Comparison of ENCODE assay signal across 7 mouse cellular contexts in the genomic region with DNA sequence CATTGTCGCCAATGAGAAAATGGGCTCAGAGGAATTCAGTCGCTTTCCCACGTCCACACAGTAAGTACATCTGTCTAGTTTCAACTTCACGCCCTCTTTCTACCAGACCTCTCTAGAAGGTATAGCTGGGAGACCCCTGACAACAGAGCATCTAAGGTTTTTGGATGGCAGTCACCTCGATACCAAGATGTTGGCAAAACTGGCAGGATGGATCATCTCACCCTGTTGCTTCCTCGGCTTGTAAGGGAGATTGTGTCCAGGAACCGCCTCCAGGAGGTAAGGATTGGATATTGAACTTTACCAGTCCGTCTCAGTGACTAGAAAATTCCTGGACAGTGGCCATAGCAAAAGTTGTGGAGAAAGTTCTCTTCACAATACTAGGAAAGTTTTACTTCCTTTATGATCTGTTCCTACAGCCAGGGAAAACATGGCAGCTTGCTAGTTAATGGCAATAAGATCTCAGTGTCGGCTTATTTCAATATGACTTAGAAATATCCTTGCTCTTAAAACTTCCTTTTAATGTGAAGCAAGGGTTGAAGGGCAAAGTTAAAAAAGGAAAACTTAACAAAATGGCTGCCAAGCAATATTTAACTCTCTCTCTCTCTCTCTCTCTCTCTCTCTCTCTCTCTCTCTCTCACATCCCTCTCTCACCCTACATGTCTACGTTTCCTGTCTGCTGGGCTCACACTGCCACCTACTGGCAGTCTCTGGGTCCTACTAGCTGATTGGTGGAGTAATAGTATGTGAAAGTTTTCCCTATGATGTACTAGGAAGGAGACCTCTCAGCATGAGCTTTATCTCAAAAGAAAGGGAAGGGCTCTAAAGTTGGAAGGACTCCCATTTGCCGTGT. TPM values are rescaled to one million over a fixed set of nuclear protein-coding genes. Genes with fewer than 3 reads are reported as not detected.
A peak's percentile ranks its signal among the peaks of the same experiment; 100 is the strongest.
DNase-seq lines count a peak whose midpoint lies in the region; ATAC-seq and TF ChIP-seq lines count a peak whose summit lies in the region.

No protein-coding gene starts in this region.

- TF ChIP-seq CTCF in small intestine, adult 2 months (IDR thresholded peaks at IDR 0.05; ENCODE audit: extremely low read depth, insufficient read length, insufficient replicate concordance, low read depth, low read length) = peak; percentile 74; the same call in 1 of the 2 replicates

- no peaks in the 10 kb centered on the region for H3K9me3 ChIP-seq in embryonic facial prominence, embryonic 11.5 days (replicated peaks; ENCODE audit: control insufficient read depth, low read length)
- H3K9me3 ChIP-seq in midbrain, embryonic 12.5 days = no peaks in the 10 kb centered on the region

- H3K4me1 ChIP-seq in embryonic facial prominence, embryonic 11.5 days (ENCODE audit: control insufficient read depth, insufficient read depth, low read length) = 0 out of 2 replicates have a peak, but pooled peaks cover 2% of the 10 kb centered on the region
- peaks cover 15% of the 10 kb centered on the region for H3K4me1 ChIP-seq in midbrain, embryonic 12.5 days
- peaks cover 5% of the 10 kb centered on the region; the same call in 1 of the 2 replicates for H3K4me1 ChIP-seq in small intestine, adult 2 months (ENCODE audit: control insufficient read depth, insufficient read depth, insufficient read length, low read length)

- no peak overlapping the region for H3K4me2 ChIP-seq in embryonic facial prominence, embryonic 11.5 days (ENCODE audit: low read depth, low read length)
- no peak overlapping the region for H3K4me2 ChIP-seq in midbrain, embryonic 12.5 days (replicated peaks)

- H3K4me3 ChIP-seq in embryonic facial prominence, embryonic 11.5 days (ENCODE audit: low read depth, low read length) = no peak overlapping the region
- no peak overlapping the region for H3K4me3 ChIP-seq in midbrain, embryonic 12.5 days
- no peak overlapping the region for H3K4me3 ChIP-seq in small intestine, adult 2 months (ENCODE audit: low read depth, low read length)

- peak; percentile 92 for DNase-seq in adrenal gland, postnatal 10 days
- peak; percentile 89 for DNase-seq in embryonic facial prominence, embryonic 11.5 days (ENCODE audit: low spot score)
- peak; percentile 97 for DNase-seq in heart, adult 11 months
- DNase-seq in kidney, adult 11 months = peak; percentile 82
- peak; percentile 89 for DNase-seq in left cerebral cortex, postnatal 4 days

- H3K27ac ChIP-seq in embryonic facial prominence, embryonic 11.5 days (replicated peaks; ENCODE audit: low read depth, low read length) = no peak overlapping the region
- H3K27ac ChIP-seq in midbrain, embryonic 12.5 days (replicated peaks) = no peak overlapping the region
- H3K27ac ChIP-seq in small intestine, adult 2 months (ENCODE audit: insufficient read depth, low read depth, low read length) = peak overlapping the region; percentile 68

- no peak overlapping the region for H3K9ac ChIP-seq in embryonic facial prominence, embryonic 11.5 days (replicated peaks; ENCODE audit: low read length)
- no peak overlapping the region for H3K9ac ChIP-seq in midbrain, embryonic 12.5 days (replicated peaks)

- no peaks in the 10 kb centered on the region for H3K36me3 ChIP-seq in embryonic facial prominence, embryonic 11.5 days (replicated peaks; ENCODE audit: control insufficient read depth, insufficient read depth, low read depth, low read length)
- no peaks in the 10 kb centered on the region for H3K36me3 ChIP-seq in midbrain, embryonic 12.5 days
- peaks cover 2% of the 10 kb centered on the region; the same call in 1 of the 2 replicates for H3K36me3 ChIP-seq in small intestine, adult 2 months (ENCODE audit: control insufficient read depth, insufficient read depth, low read length)

- intact Hi-C loops in left cerebral cortex, postnatal 4 days (cut with DNase I) = loop anchor here (5.0 kb wide), 2 partner anchors 75 to 280 kb away; no protein-coding TSS in a partner anchor

- ATAC-seq in embryonic facial prominence, embryonic 11.5 days (replicated peaks; ENCODE audit: insufficient number of reproducible peaks, low FRiP score, low TSS enrichment, low read depth) = no peak
- peak; percentile 62; the same call in 1 of the 2 replicates for ATAC-seq in midbrain, embryonic 12.5 days (ENCODE audit: low FRiP score, low read depth)

- 69% methylated on average over 11 of the region's 11 CpGs for WGBS in embryonic facial prominence, embryonic 11.5 days
- 68% methylated on average over 11 of the region's 11 CpGs for WGBS in midbrain, embryonic 12.5 days
- 41% methylated on average over 11 of the region's 11 CpGs for WGBS in small intestine, adult 2 months

- no peaks in the 10 kb centered on the region for H3K27me3 ChIP-seq in embryonic facial prominence, embryonic 11.5 days (ENCODE audit: control insufficient read depth, insufficient read depth, low read length)
- H3K27me3 ChIP-seq in midbrain, embryonic 12.5 days = no peaks in the 10 kb centered on the region
- H3K27me3 ChIP-seq in small intestine, adult 2 months (ENCODE audit: control insufficient read depth, insufficient read depth, low read length) = no peaks in the 10 kb centered on the region

- TF ChIP-seq POLR2A in small intestine, adult 2 months (IDR thresholded peaks at IDR 0.05; ENCODE audit: low read depth, low read length) = no peak

RNA-seq across cellular contexts. Expression of a gene that starts 1.7 kb away (rescaled TPM):
- total RNA-seq in adrenal gland, postnatal 10 days (2021) = 100 to 1,000 TPM; 101 to 113 TPM
- 229 and 242 TPM in 2 replicates for polyA plus RNA-seq in embryonic facial prominence, embryonic 11.5 days (2014; fragmentation: Nextera tagmentation; extraction: Ambion mirVana)
- 10 to 100 TPM; 88.6 to 90.4 TPM for total RNA-seq in left cerebral cortex, postnatal 4 days (2021)
- 189 and 199 TPM in 2 replicates for polyA plus RNA-seq in midbrain, embryonic 12.5 days (2016; fragmentation: Nextera tagmentation; extraction: Ambion mirVana)
- 5.4 and 14.8 TPM in 2 replicates for polyA plus RNA-seq in small intestine, adult 2 months (2012; rRNA removed)

RNA-seq across cellular contexts. Expression of a gene that starts 7.1 kb away (rescaled TPM):
- total RNA-seq in adrenal gland, postnatal 10 days (2021) = under 1 TPM; 0.15 to 0.48 TPM
- 0.11 and 0.31 TPM in 2 replicates for polyA plus RNA-seq in embryonic facial prominence, embryonic 11.5 days (2014; fragmentation: Nextera tagmentation; extraction: Ambion mirVana)
- total RNA-seq in left cerebral cortex, postnatal 4 days (2021) = 10 to 100 TPM; 12.1 to 14.0 TPM
- polyA plus RNA-seq in midbrain, embryonic 12.5 days (2016; fragmentation: Nextera tagmentation; extraction: Ambion mirVana) = 0.80 and 1.0 TPM in 2 replicates
- 0.05 TPM in 1 of 2 replicates, not detected in the other for polyA plus RNA-seq in small intestine, adult 2 months (2012; rRNA removed)

RNA-seq across cellular contexts. Expression of a gene that starts 38.5 kb away (rescaled TPM):
- total RNA-seq in adrenal gland, postnatal 10 days (2021) = 10 to 100 TPM; 13.1 to 18.4 TPM
- 2.8 and 3.1 TPM in 2 replicates for polyA plus RNA-seq in embryonic facial prominence, embryonic 11.5 days (2014; fragmentation: Nextera tagmentation; extraction: Ambion mirVana)
- total RNA-seq in left cerebral cortex, postnatal 4 days (2021) = 10 to 100 TPM; 23.6 to 25.8 TPM
- polyA plus RNA-seq in midbrain, embryonic 12.5 days (2016; fragmentation: Nextera tagmentation; extraction: Ambion mirVana) = 7.5 and 9.3 TPM in 2 replicates
- 10.1 and 17.6 TPM in 2 replicates for polyA plus RNA-seq in small intestine, adult 2 months (2012; rRNA removed)

RNA-seq across cellular contexts. Expression of a gene that starts 53.4 kb away (rescaled TPM):
- total RNA-seq in adrenal gland, postnatal 10 days (2021) = 1 to 10 TPM; 6.6 to 6.9 TPM
- 1.4 and 1.6 TPM in 2 replicates for polyA plus RNA-seq in embryonic facial prominence, embryonic 11.5 days (2014; fragmentation: Nextera tagmentation; extraction: Ambion mirVana)
- 10 to 100 TPM; 10.9 to 11.4 TPM for total RNA-seq in left cerebral cortex, postnatal 4 days (2021)
- 5.6 TPM in 2 replicates for polyA plus RNA-seq in midbrain, embryonic 12.5 days (2016; fragmentation: Nextera tagmentation; extraction: Ambion mirVana)
- 5.5 and 9.4 TPM in 2 replicates for polyA plus RNA-seq in small intestine, adult 2 months (2012; rRNA removed)

RNA-seq across cellular contexts. Expression of a gene that starts 55.0 kb away (rescaled TPM):
- total RNA-seq in adrenal gland, postnatal 10 days (2021) = 1 to 10 TPM; 6.6 to 6.8 TPM
- polyA plus RNA-seq in embryonic facial prominence, embryonic 11.5 days (2014; fragmentation: Nextera tagmentation; extraction: Ambion mirVana) = 0.63 and 0.93 TPM in 2 replicates
- total RNA-seq in left cerebral cortex, postnatal 4 days (2021) = under 1 TPM in 1 of 2 experiments, not detected in 1; 0.44 TPM
- 0.41 and 0.50 TPM in 2 replicates for polyA plus RNA-seq in midbrain, embryonic 12.5 days (2016; fragmentation: Nextera tagmentation; extraction: Ambion mirVana)
- 0.86 and 0.91 TPM in 2 replicates for polyA plus RNA-seq in small intestine, adult 2 months (2012; rRNA removed)

Comparison
In these comparisons a context has a peak if more than half of its experiments do, and no peak if none do; other contexts are left out.
1. RNA of a gene that starts 1.7 kb away (polyA plus RNA-seq): 229 to 242 TPM in embryonic facial prominence, embryonic 11.5 days and 189 to 199 TPM in midbrain, embryonic 12.5 days; 5.4 to 14.8 TPM in small intestine, adult 2 months; every median in the first group is over 10 times any median in the second.
2. Peak in every context shown above with its lines, with median percentiles within 50 percentile points of each other: DNase-seq.